Mouse (Mus musculus) urinary bladder, postnatal 10 days (tissue): ENCODE results near the gene Trpv2.
"Not testable (repeated sequence)": the region's sequence is repeated elsewhere in the genome, so short reads cannot be mapped to it uniquely, and the experiment has no call there.

Experiments used
- DNase-seq: peaks from one replicate; pipeline ENCODE4 v3.0.0; 2022; ENCODE audit warnings: low spot score

The Trpv2 gene

GRCm38 (mm10) chr11:62649803-62650202 is 75.5 kb downstream of the Trpv2 start:
- DNase-seq, result not testable (repeated sequence)
